Mouse (Mus musculus) bone marrow macrophage, adult 2 months (primary cell): Measurements from ENCODE around the gene Ern2.

Experiments
- CTCF ChIP-seq: IDR thresholded peaks from 2 replicates; pipeline ENCODE4 v1.5.1; 2012; ENCODE audit warnings: low read depth, mild to moderate bottlenecking, low read length, moderate library complexity
- POLR2A ChIP-seq: IDR thresholded peaks from 2 replicates; pipeline ENCODE4 v1.6.1; 2012; ENCODE audit warnings: mild to moderate bottlenecking, low read depth, low read length, borderline replicate concordance

GRCm38 (mm10) chr7:122140991-122141390, 45.0 kb downstream of the Ern2 start:
- no peak for TF ChIP-seq CTCF
- TF ChIP-seq POLR2A, result no peak
